Mouse (Mus musculus) layer of hippocampus, adult 2 months (tissue): ENCODE data around the gene Gdpd5. TPM values are rescaled to one million over a fixed set of nuclear protein-coding genes. Genes with fewer than 3 reads are reported as not detected.
A peak's percentile ranks its signal among the peaks of the same experiment; 100 is the strongest.
"Not testable (repeated sequence)": the region's sequence is repeated elsewhere in the genome, so short reads cannot be mapped to it uniquely, and the experiment has no call there.

Experiments
- DNase-seq, 2 experiments: peaks; one replicate each; pipeline ENCODE4 v3.0.0; 2022; ENCODE audit warnings: low spot score in 2 of 2
- H3K27ac ChIP-seq: fragments of 200-600 bp; 2 replicates; pipeline ENCODE4 v1.8.1; 2022
- H3K4me3 ChIP-seq: fragments of 200-600 bp; 2 replicates; pipeline ENCODE4 v1.8.1; 2022; ENCODE audit warnings: mild to moderate bottlenecking
- CTCF ChIP-seq: fragments of 200-600 bp; conservative IDR thresholded peaks from 2 replicates; pipeline ENCODE4 v1.8.1; 2022; ENCODE audit warnings: antibody characterized with exemption, mild to moderate bottlenecking, moderate library complexity
- total RNA-seq, 2 experiments: library from RNA; stranded (reverse); gene quantifications; 2 replicates each; pipeline ENCODE4 v1.2.3; 2021

Gdpd5 gene
- total RNA-seq, 2 experiments from 2014 or later, result 20.8 to 24.3 TPM

DNA sequence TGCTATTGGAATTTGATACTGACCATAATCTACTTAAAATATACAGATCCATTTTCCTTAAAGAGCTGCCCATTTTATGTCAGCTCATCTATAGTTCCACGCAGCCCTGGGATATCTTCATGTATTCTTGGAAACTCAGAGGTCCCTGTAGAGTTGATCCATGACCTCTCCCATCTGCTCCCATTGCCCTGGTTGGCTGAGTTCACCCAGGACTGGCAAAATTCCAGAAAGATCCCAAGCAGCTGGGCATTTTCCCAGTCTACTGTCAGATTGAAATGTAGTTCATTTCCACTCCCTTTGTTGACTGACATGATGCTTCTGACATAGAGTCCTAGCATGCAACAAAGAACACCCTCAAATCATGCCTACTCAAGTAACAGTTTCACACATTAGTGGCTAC, 117.9 kb downstream of the Gdpd5 start:
- H3K4me3 ChIP-seq, result no peak overlapping the region
- no peak overlapping the region for H3K27ac ChIP-seq
- TF ChIP-seq CTCF, result no peak
- no peak for DNase-seq

GRCm38 (mm10) chr7:99500201-99500600, 119.0 kb downstream of the Gdpd5 start:
- peak; percentile 79 to 90 for DNase-seq
- no peak overlapping the region for H3K4me3 ChIP-seq
- H3K27ac ChIP-seq, result no peak overlapping the region
- peak; percentile 99 for TF ChIP-seq CTCF

DNA sequence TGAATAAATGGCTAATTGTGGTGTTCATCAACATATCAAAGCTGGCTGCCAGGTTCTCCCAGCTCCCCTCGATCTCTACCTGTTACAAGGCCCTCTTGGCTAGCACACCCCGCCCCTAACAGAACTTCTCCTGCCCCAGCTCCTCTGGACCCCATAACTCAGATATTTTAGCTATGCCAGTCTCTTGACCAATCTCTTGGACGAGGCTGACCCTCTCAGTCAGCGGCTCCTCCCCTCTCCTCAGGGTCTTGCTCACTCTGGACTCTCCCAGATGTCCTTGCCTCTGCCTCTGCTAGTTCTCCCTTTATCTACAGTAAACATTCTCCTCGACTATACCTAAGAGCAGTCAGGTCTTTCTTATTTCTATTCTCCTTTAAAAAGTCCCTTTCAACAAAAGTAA, 119.4 kb downstream of the Gdpd5 start:
- no peak overlapping the region for H3K4me3 ChIP-seq
- no peak for TF ChIP-seq CTCF
- H3K27ac ChIP-seq, result no peak overlapping the region
- no peak for DNase-seq

- no peak overlapping the region for H3K4me3 ChIP-seq
- TF ChIP-seq CTCF, result no peak
- no peak for DNase-seq
- no peak overlapping the region for H3K27ac ChIP-seq
Measured at GRCm38 (mm10) chr7:99501148-99501547, 119.9 kb downstream of the Gdpd5 start.

DNA sequence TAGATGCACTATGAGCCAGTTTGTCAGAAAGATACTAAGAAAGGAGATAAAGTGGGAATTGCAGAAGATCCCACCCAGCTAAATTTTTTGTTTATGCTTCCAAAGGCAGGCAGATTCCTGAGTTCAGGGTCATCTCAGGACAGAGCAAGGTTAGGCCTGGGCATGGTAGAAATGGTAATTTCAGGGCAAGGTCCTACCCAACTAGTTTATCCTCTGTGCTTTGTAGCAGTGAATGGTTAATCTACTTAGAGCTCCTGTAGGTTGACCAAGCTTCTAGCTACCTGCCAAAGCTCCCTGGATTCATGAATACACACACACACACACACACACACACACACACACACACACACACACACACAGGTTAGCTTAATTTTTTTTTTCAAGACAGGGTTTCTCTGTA, 123.3 kb downstream of the Gdpd5 start:
- DNase-seq, result no peak
- no peak for TF ChIP-seq CTCF
- Histone ChIP-seq H3K4me3 (no peak overlapping the region), H3K27ac (no peak overlapping the region)

DNA sequence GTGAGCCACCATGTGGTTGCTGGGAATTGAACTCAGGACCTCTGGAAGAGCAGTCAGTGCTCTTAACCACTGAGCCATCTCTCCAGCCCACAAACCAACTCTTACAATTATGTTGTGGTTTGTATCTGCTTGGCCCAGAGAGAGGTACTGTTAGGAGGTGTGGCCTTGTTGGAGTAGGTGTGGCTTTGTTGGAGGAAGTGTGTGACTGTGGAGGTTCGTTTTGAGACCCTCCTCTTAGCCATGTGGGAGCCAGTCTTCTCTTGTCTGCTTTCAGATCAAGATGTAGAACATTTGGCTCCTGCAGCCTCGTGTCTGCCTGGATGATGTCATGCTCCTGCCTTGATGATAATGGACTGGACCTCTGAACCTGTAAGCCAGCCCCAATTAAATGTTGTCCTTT, 127.0 kb downstream of the Gdpd5 start:
- DNase-seq, H3K27ac ChIP-seq, H3K4me3 ChIP-seq: not testable (repeated sequence)

DNA sequence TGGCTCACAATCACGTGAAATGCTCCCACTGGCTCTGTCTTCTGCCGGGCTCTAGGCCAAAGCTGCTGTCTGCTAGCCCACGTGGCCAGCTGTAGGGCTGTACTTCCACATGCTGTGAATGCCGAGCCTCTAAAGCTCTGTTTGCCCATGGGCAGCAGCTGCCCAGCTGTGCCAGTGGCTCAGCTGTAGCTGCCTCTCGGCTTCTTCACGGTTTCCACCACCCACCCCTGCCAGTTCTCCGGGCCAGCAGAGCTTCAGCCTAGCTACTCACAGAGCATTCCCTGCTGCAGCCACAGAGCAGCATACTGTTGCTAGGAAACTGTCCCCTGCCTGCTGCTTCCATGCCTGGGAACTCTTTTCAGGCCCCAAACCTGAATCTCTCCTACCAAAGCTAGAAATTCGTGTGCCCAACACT, 128.9 kb downstream of the Gdpd5 start:
- Histone ChIP-seq H3K4me3 (peak overlapping the region; percentile 35; the same call in 1 of the 2 replicates), H3K27ac (peak overlapping the region; percentile 91)
- DNase-seq, result peak; percentile 62 to 73
- no peak for TF ChIP-seq CTCF

Other genes with a start within 250 kb of the Gdpd5 start
- gene Uvrag, start 240.3 kb upstream of the Gdpd5 start, total RNA-seq, result 10 to 100 TPM; 48.9 to 52.4 TPM
- gene Dgat2, start 198.7 kb upstream of the Gdpd5 start, total RNA-seq, result 100 to 1,000 TPM; 111 TPM
- not detected for gene Mogat2, start 142.8 kb upstream of the Gdpd5 start, total RNA-seq
- gene Map6, start 114.0 kb upstream of the Gdpd5 start, total RNA-seq, result 10 to 100 TPM; 96.6 to 98.6 TPM
- gene Serpinh1, start 28.2 kb upstream of the Gdpd5 start, total RNA-seq, result 10 to 100 TPM; 20.7 to 21.1 TPM
- gene Klhl35, start 84.6 kb downstream of the Gdpd5 start, total RNA-seq, result 1 to 10 TPM; 2.0 to 2.8 TPM
- gene Rps3, start 102.3 kb downstream of the Gdpd5 start, total RNA-seq, result 100 to 1,000 TPM; 278 to 289 TPM
- gene Arrb1, start 154.1 kb downstream of the Gdpd5 start, total RNA-seq, result 100 to 1,000 TPM; 143 to 148 TPM
- 1 to 10 TPM; 4.7 to 5.1 TPM for gene Tpbgl, start 245.7 kb downstream of the Gdpd5 start, total RNA-seq